Mouse (Mus musculus): ENCODE measurements around the gene Gm10663.

- TF ChIP-seq CTCF (IDR thresholded peaks at IDR 0.05; ENCODE audit: insufficient read depth, low read length) (no peak), POLR2A (IDR thresholded peaks at IDR 0.05; ENCODE audit: borderline replicate concordance, extremely low read depth, low read depth, low read length) (no peak)
Measured at GRCm38 (mm10) chr8:65080731-65081130, 5.9 kb downstream of the Gm10663 start.
